Mouse (Mus musculus): Measurements from ENCODE around the gene Pacsin2.
"Not testable (repeated sequence)": the region's sequence is repeated elsewhere in the genome, so short reads cannot be mapped to it uniquely, and the experiment has no call there.

Pacsin2 gene

GRCm38 (mm10) chr15:83479818-83480217, 15.4 kb upstream of the Pacsin2 start:
- DNase-seq (ENCODE audit: low read depth), result no peak

GRCm38 (mm10) chr15:83478096-83478495, 13.7 kb upstream of the Pacsin2 start:
- no peak for DNase-seq (ENCODE audit: low read depth)

GRCm38 (mm10) chr15:83476593-83477273, 12.3 kb upstream of the Pacsin2 start:
- no peak for DNase-seq (ENCODE audit: low read depth)

GRCm38 (mm10) chr15:83474466-83474836, 10.0 kb upstream of the Pacsin2 start:
- DNase-seq (ENCODE audit: low read depth), result peak; percentile 78

DNA sequence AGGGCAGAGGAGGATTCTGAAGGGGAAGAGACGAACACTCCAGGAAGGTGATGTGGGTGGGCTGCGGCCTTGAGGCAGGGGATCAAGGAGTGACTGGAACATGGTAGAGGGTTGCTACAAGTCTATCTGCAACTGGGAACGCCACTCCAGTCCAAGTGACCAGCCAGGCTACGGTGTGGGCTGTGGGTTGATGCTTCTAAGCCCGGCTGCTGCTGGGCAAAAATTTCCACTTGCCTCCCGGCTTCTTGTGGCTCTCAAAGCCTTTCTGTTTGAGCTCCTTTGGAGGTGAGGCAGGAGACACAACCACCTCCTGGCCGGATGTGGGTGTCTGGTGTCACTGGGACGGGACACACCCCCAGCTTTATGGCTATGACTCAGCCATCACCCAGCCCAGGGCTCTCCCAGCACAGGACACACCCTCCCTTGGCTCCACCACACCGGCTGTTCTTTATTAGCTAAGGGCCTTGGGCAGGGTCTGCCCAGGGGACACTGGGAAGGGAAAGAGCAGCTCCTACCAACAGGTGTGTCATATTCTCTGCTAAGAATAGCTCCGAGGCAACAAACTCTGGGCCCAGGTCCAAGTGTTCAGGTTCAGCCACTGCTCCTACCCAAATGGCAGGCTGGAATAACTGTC, 9.5 kb upstream of the Pacsin2 start:
- peak; percentile 84 for DNase-seq (ENCODE audit: low read depth)

- DNase-seq (ENCODE audit: low read depth), result no peak
These were observed 8.8 kb upstream of the Pacsin2 start for GRCm38 (mm10) chr15:83473251-83473650.

- DNase-seq (ENCODE audit: low read depth), result peak; percentile 67
These were observed 7.1 kb upstream of the Pacsin2 start for GRCm38 (mm10) chr15:83471476-83471875.

GRCm38 (mm10) chr15:83470443-83470842, 6.0 kb upstream of the Pacsin2 start:
- no peak for DNase-seq (ENCODE audit: low read depth)

GRCm38 (mm10) chr15:83469279-83469821, 4.9 kb upstream of the Pacsin2 start:
- DNase-seq (ENCODE audit: low read depth), result no peak

- DNase-seq (ENCODE audit: low read depth), result peak; percentile 58
These were observed 3.0 kb upstream of the Pacsin2 start for GRCm38 (mm10) chr15:83467232-83467966.

DNA sequence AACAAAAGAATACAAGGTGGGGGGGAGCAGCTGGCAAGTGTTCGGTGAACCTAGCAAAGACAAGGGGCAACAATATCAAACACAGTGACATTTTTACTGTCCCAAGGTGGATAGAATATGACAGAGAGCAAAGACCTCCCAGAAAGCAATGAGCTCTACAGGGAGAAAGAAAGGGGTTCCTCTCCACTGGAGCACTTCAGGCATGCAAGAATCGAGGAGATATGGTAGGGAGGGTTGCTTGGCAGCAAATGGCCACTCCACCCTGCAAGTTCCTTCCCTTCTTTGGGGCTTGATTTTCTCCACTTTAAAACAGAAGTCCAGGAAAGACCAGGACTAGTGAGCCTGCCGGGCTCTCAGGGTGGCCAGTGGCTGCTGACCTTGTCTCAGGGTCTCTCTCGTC, 1.9 kb upstream of the Pacsin2 start:
- DNase-seq (ENCODE audit: low read depth), result no peak

GRCm38 (mm10) chr15:83464905-83465650, 672 bp upstream of the Pacsin2 start:
- DNase-seq (ENCODE audit: low read depth), result no peak

- peak; percentile 44 for DNase-seq (ENCODE audit: low read depth)
These were observed 880 bp downstream of the Pacsin2 start for GRCm38 (mm10) chr15:83463369-83464082.

- not testable (repeated sequence) for DNase-seq (ENCODE audit: low read depth)
These were observed 2.1 kb downstream of the Pacsin2 start for GRCm38 (mm10) chr15:83462349-83462748.

DNA sequence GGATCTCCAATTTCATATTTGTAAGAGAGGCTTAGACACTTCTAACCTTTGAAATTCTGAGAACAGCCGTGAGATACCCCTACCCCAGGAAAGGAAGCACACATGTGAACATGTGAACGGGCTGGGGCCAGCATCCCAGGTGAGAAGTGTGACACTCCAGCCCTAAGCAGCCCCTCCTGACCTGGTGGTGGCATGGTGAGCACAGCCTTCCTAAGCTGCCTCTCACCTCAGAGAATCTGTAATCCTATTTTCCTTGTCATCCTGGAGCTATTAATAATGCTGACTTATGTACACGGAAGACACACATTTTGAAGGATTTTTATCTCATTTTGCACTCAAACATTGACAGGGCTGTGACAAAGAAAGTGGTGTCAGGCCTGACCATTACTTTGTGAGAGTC, 3.5 kb downstream of the Pacsin2 start:
- DNase-seq (ENCODE audit: low read depth), result no peak

GRCm38 (mm10) chr15:83457541-83457940, 6.9 kb downstream of the Pacsin2 start:
- DNase-seq (ENCODE audit: low read depth), result no peak

GRCm38 (mm10) chr15:83455637-83456036, 8.8 kb downstream of the Pacsin2 start:
- DNase-seq (ENCODE audit: low read depth), result no peak

DNA sequence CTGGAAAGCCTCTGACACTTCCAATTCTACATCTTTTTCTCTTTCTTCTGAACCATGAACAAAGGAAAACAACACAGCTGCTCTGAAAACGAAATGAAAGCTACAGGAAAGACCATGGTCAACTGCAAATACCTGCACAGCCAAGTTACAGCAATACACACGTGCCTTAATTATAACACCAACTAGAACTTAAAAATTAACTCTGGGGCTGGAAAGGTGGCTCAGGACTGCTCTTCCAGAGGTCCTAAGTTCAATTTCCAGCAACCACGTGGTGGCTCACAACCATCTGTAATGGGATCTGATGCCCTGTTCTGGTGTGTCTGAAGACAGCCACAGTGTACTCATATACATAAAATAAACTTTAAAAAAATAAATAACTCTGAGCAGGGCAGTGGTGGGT, 9.4 kb downstream of the Pacsin2 start:
- DNase-seq (ENCODE audit: low read depth), result no peak

DNA sequence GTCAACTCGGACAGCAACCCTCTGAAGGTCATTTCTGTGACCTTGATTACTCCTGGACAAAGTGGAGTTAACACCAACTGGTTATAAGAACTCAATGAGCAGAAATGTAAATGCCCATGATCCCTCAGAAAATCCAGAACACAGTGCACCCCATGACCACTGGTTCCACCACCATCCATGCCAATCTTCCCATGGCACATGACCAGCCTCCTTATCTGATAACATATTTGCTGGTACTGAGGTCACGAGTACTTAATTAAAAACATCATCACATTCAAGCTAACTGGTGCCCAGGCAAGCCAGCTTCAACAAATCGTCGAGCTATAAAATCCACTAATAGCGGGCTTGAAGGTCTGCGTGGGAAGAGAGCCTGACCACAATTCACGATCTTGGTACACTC, 10.0 kb downstream of the Pacsin2 start:
- no peak for DNase-seq (ENCODE audit: low read depth)

GRCm38 (mm10) chr15:83453879-83454278, 10.5 kb downstream of the Pacsin2 start:
- no peak for DNase-seq (ENCODE audit: low read depth)

- no peak for DNase-seq (ENCODE audit: low read depth)
These were observed 12.1 kb downstream of the Pacsin2 start for GRCm38 (mm10) chr15:83452219-83452760.
